Mouse (Mus musculus): Measurements from ENCODE around the gene Vmn1r44. TPM values are rescaled to one million over a fixed set of nuclear protein-coding genes. Genes with fewer than 3 reads are reported as not detected.
"Not testable (repeated sequence)": the region's sequence is repeated elsewhere in the genome, so short reads cannot be mapped to it uniquely, and the experiment has no call there.

The Vmn1r44 gene
- not detected in 2 replicates for total RNA-seq (2014; fragmentation: Nextera tagmentation)
- not detected in 2 replicates for total RNA-seq (2017)

DNA sequence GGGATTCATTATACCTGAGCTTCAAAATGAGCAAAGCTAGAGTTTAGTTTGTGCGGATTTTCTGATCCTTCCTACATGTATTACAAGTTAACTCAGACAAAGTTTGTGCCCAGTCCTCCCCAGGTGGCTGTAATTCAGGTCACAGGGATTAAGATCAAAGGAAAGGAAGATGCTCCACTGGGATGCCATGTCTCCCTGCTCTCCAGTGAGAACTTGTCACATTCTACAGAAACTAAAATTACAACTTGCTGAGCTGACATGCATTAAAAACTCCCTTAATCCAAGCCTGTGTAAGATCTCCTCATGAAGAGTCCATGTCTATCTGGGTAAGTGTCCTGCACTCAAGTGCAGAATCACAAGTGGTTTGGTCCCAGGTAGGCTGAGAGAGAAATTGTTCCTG, at the start of gene Vmn1r44:
Gene Vmn1r44, plus strand, starts transcription at position 301 of the 400 bp plus-strand sequence.
- no peak for ATAC-seq (replicated peaks; ENCODE audit: poor library complexity, severe bottlenecking)

DNA sequence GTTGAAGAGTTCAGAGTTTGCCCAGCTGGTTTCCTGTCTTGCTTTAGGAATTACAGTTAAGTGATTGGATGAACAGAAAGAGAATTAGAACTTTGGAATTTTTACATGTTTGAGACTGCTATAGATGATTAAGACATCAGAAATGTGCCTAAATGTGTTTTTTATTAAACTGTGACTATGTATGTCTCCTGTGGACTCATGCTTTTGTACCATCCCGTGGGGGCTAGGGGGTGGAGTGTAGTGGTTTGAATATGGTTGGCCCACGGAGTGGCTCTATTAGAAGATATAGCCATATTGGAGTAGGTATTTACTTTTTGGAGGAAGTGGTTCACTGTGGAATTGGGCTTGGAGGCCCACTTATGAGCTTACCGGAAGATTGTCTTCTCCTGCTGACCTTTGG, 25.9 kb upstream of the Vmn1r44 start:
- ATAC-seq (replicated peaks; ENCODE audit: poor library complexity, severe bottlenecking), result no peak

DNA sequence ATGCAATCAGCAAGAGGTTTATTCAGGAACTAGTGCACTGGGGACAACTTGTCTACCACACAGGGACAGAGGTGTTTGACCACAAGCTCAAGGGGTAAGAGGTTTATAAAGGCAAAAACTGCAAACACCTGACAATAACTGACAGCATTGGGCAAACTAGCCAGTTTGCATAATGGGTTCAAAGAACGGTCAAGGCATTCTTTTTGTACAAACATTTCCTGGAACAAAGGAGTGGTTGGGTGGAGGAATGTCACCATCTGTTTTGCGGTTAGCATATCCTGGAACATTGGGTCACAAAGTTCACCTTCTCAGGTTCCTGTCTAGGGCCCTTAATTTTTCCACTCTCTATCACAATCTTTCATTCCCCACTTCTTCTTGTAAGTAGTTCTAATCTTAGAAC, 23.6 kb upstream of the Vmn1r44 start:
- no peak for ATAC-seq (replicated peaks; ENCODE audit: poor library complexity, severe bottlenecking)

DNA sequence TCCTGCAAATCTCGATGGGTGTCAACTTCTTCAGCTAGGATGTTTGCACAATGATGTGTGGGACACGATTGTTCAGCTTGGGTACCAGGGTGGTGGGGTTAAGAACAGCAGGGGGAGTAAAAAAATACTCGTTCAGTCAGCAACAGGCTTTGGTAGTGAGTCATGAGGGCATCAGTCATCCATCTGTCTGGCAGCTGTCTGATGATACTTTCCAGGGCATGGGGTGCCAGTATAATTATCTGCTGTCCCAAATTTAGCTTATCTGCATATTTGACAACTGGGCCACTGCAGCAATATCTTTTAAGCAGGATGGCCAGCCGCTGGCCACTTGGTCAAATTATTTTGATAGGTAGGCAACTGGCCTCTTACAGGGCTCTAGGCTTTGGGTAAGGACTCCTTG, 19.7 kb upstream of the Vmn1r44 start:
- ATAC-seq (replicated peaks; ENCODE audit: poor library complexity, severe bottlenecking), result no peak

DNA sequence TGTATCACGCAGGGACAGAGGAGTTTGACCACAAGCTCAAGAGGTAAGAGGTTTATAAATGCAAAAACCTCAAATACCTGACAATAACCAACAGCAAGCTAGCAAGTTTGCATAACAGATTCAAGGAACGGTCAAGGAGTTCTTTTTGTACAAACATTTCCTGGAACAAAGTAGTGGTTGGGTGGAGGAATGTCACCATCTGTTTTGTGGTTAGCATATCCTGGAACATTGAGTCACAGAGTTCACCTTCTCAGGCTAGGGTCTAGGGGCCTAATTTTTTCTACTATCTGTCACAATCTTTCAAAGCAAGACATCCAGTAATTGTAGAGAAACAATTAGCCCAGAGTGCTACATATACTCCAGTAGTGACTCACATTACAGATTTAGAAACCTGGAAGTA, 16.2 kb upstream of the Vmn1r44 start:
- ATAC-seq (replicated peaks; ENCODE audit: poor library complexity, severe bottlenecking), result no peak

DNA sequence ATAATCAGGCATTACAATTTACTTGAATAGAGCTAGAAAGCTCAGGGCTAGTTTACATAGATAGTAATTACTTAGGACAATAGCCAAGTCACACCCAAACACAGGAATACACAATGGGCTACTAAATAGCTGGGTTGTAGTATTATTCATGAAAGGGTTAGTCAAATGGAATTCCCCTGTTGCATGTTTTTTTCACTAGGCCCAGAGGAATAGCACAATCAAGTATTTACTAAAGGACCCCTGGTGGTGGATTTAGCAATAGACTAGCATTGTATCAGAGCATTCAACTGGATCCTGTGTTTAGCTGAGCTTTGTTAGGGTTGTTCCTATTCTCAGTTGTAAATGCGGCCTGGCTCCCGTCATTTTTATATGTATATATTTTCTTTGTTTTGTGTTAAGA, 15.5 kb upstream of the Vmn1r44 start:
- no peak for ATAC-seq (replicated peaks; ENCODE audit: poor library complexity, severe bottlenecking)

DNA sequence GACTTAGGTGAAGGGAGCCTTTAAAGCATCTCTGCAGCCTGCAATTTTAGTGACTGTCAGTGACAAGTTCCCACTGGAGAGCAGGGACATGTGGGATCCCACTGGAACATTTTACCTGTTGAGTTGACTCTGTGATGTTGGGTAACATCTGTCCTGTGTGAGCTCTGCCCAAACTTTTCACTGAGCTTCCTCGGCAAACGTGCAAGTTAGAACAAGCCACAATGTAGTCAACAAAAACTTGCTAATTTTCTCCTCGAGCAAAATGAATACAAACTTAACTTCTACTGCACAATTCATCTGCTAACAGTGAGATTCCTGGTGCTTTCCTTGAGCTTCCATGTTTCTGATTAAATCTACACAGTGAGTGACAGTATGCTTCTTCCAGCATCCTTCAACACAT, 7.1 kb upstream of the Vmn1r44 start, which contains the start of the genes Vmn1r42 and Vmn1r43:
Gene Vmn1r42, minus strand, starts transcription at position 101 of the 400 bp plus-strand sequence.
Gene Vmn1r43, minus strand, starts transcription at position 101 of the 400 bp plus-strand sequence.
- ATAC-seq (replicated peaks; ENCODE audit: poor library complexity, severe bottlenecking), result not testable (repeated sequence)

DNA sequence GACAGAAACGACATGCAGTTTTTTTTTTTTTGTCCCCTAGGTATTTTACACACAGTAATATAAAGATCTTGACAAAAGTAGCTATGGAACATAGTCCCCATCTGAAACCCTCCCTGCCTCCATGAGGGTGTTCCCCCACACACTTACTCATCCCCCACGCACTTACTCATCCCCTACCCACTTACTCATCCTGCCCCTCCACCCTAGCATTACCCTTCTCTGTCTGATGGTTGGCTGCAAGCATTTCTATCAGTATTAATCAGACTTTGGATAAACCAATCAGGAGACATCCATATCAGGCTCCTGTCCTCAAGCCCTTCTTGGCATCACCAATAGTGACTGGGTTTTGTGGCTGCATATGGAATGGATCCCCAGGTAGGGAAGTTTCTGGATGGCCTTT, 6.5 kb upstream of the Vmn1r44 start:
- no peak for ATAC-seq (replicated peaks; ENCODE audit: poor library complexity, severe bottlenecking)

DNA sequence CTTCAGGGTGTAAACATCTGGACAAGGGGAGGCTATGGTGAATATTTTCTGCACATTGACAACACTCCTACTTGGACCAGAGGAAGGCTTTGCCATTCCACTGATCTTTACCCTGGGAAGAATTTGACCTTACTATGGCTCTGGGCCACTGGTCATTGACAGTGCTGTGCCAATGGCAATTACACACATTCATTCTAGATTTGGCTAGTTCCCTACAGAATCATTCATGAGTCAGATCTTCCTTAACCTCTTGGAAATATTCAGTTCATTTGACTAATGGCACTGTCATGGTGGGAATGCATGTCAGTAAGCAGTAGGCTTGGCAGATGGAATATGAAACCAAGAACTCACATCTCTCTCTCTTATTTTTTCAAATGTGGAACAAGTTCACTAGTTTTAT, 2.6 kb upstream of the Vmn1r44 start:
- ATAC-seq (replicated peaks; ENCODE audit: poor library complexity, severe bottlenecking), result no peak

DNA sequence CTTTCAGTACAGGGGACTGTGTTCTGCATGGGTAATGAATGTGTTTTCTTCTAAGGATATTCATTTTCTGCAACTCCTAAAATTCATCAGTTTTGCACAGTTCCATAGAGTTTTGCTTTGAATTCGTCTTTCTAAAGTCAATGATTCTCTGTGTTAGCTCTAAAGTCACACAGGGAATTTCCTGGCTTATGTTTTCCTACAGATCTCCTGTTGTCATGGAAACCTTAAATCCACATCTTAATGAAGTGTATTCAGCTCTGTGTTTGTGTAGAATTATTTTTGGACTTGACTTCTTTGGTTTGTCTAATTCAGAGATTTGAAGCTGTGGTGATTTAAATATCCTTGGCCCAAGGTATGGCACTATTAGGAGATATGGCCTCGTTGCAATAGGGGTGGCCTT, 352 bp downstream of the Vmn1r44 start:
- no peak for ATAC-seq (replicated peaks; ENCODE audit: poor library complexity, severe bottlenecking)

DNA sequence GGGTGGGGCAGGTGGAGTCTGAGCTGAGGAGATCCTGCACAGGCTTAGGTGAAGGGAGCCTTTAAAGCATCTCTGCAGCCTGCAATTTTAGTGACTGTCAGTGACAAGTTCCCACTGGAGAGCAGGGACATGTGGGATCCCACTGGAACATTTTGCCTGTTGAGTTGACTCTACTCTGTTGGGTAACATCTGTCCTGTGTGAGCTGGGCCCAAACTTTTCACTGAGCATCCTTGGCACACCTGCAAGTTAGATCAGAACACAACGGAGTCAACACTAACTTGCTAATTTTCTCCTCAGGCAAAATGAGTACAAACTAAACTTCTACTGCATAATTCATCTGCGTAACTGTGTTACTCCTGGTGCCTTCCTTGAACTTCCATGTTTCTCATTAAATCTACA, 57.0 kb downstream of the Vmn1r44 start, which contains the start of gene Vmn1r45:
Gene Vmn1r45, minus strand, starts transcription at position 101 of the 400 bp plus-strand sequence.
- ATAC-seq (replicated peaks; ENCODE audit: poor library complexity, severe bottlenecking), result not testable (repeated sequence)

DNA sequence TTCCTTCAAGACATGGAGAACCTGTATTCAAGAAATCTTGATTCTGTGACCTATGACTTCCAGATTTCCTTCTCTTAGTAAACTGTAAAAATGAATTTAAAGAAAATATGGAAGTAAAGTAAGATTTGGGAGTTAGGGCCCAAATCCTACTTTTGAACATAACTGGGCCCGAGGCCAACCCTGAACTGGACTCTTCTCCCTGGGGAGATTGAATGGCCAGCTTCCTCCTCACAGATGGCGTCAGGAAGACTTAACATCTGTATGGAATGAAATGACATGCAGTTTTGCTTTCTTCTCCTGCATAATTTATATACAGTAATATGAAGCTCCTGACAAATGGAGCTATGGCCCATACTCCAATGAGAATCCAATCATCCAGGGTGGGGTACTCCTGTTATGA, 57.5 kb downstream of the Vmn1r44 start:
- ATAC-seq (replicated peaks; ENCODE audit: poor library complexity, severe bottlenecking), result no peak

Other genes with a start within 250 kb of the Vmn1r44 start
- 5.2 and 6.0 TPM in 2 replicates for gene Txnrd3, start 239.7 kb upstream of the Vmn1r44 start, total RNA-seq (2014; fragmentation: Nextera tagmentation)
- 7.6 and 9.1 TPM in 2 replicates for gene Txnrd3, start 239.7 kb upstream of the Vmn1r44 start, total RNA-seq (2017)
- not detected in 2 replicates for gene Vmn1r40, start 176.1 kb upstream of the Vmn1r44 start, total RNA-seq (2014; fragmentation: Nextera tagmentation)
- not detected in 2 replicates for gene Vmn1r40, start 176.1 kb upstream of the Vmn1r44 start, total RNA-seq (2017)
- gene Vmn1r41, start 142.9 kb upstream of the Vmn1r44 start, total RNA-seq (2014; fragmentation: Nextera tagmentation), result not detected in 2 replicates
- gene Vmn1r41, start 142.9 kb upstream of the Vmn1r44 start, total RNA-seq (2017), result not detected in 2 replicates
- not detected in 2 replicates for gene Vmn1r42, start 7.2 kb upstream of the Vmn1r44 start, total RNA-seq (2014; fragmentation: Nextera tagmentation)
- gene Vmn1r42, start 7.2 kb upstream of the Vmn1r44 start, total RNA-seq (2017), result not detected in 2 replicates
- gene Vmn1r43, start 7.2 kb upstream of the Vmn1r44 start, total RNA-seq (2014; fragmentation: Nextera tagmentation), result not detected in 2 replicates
- gene Vmn1r43, start 7.2 kb upstream of the Vmn1r44 start, total RNA-seq (2017), result not detected in 2 replicates
- gene Vmn1r45, start 56.9 kb downstream of the Vmn1r44 start, total RNA-seq (2014; fragmentation: Nextera tagmentation), result not detected in 2 replicates
- gene Vmn1r45, start 56.9 kb downstream of the Vmn1r44 start, total RNA-seq (2017), result not detected in 2 replicates
- gene Vmn1r46, start 85.7 kb downstream of the Vmn1r44 start, total RNA-seq (2014; fragmentation: Nextera tagmentation), result not detected in 2 replicates
- not detected in 2 replicates for gene Vmn1r46, start 85.7 kb downstream of the Vmn1r44 start, total RNA-seq (2017)
- not detected in 2 replicates for gene Vmn1r47, start 132.5 kb downstream of the Vmn1r44 start, total RNA-seq (2014; fragmentation: Nextera tagmentation)
- not detected in 2 replicates for gene Vmn1r47, start 132.5 kb downstream of the Vmn1r44 start, total RNA-seq (2017)
- gene Vmn1r48, start 153.2 kb downstream of the Vmn1r44 start, total RNA-seq (2014; fragmentation: Nextera tagmentation), result not detected in 2 replicates
- gene Vmn1r48, start 153.2 kb downstream of the Vmn1r44 start, total RNA-seq (2017), result not detected in 2 replicates
- not detected in 2 replicates for gene Vmn1r49, start 194.8 kb downstream of the Vmn1r44 start, total RNA-seq (2014; fragmentation: Nextera tagmentation)
- gene Vmn1r49, start 194.8 kb downstream of the Vmn1r44 start, total RNA-seq (2017), result not detected in 2 replicates
- gene Vmn1r50, start 217.8 kb downstream of the Vmn1r44 start, total RNA-seq (2014; fragmentation: Nextera tagmentation), result not detected in 2 replicates
- gene Vmn1r50, start 217.8 kb downstream of the Vmn1r44 start, total RNA-seq (2017), result not detected in 2 replicates
- gene Vmn1r51, start 238.9 kb downstream of the Vmn1r44 start, total RNA-seq (2014; fragmentation: Nextera tagmentation), result not detected in 2 replicates
- not detected in 2 replicates for gene Vmn1r51, start 238.9 kb downstream of the Vmn1r44 start, total RNA-seq (2017)